Mouse (Mus musculus): Measurements from ENCODE around the gene Golph3l. TPM values are rescaled to one million over a fixed set of nuclear protein-coding genes. Genes with fewer than 3 reads are reported as not detected.

Golph3l gene
- polyA plus RNA-seq, 1 experiment from 2014 or later, result 31.4 TPM

Other genes starting within 250 kb of the Golph3l start
- 52.3 and 61.9 TPM in 2 replicates for gene Setdb1, start 231.7 kb upstream of the Golph3l start, polyA plus RNA-seq (2016; fragmentation: Nextera tagmentation; extraction: Ambion mirVana)
- not detected in 2 replicates for gene 4930558C23Rik, start 186.1 kb upstream of the Golph3l start, polyA plus RNA-seq (2016; fragmentation: Nextera tagmentation; extraction: Ambion mirVana)
- 30.0 and 34.1 TPM in 2 replicates for gene Arnt, start 154.5 kb upstream of the Golph3l start, polyA plus RNA-seq (2016; fragmentation: Nextera tagmentation; extraction: Ambion mirVana)
- 2.4 and 4.5 TPM in 2 replicates for gene Ctsk, start 89.7 kb upstream of the Golph3l start, polyA plus RNA-seq (2016; fragmentation: Nextera tagmentation; extraction: Ambion mirVana)
- gene Ctss, start 62.1 kb upstream of the Golph3l start, polyA plus RNA-seq (2016; fragmentation: Nextera tagmentation; extraction: Ambion mirVana), result 3.2 and 6.8 TPM in 2 replicates
- not detected in 2 replicates for gene Hormad1, start 29.3 kb upstream of the Golph3l start, polyA plus RNA-seq (2016; fragmentation: Nextera tagmentation; extraction: Ambion mirVana)
- 90.1 and 101 TPM in 2 replicates for gene Ensa, start 36.1 kb downstream of the Golph3l start, polyA plus RNA-seq (2016; fragmentation: Nextera tagmentation; extraction: Ambion mirVana)
- gene Mcl1, start 69.9 kb downstream of the Golph3l start, polyA plus RNA-seq (2016; fragmentation: Nextera tagmentation; extraction: Ambion mirVana), result 41.9 and 47.6 TPM in 2 replicates
- gene Adamtsl4, start 99.0 kb downstream of the Golph3l start, polyA plus RNA-seq (2016; fragmentation: Nextera tagmentation; extraction: Ambion mirVana), result 0.78 and 1.4 TPM in 2 replicates
- gene Ecm1, start 150.6 kb downstream of the Golph3l start, polyA plus RNA-seq (2016; fragmentation: Nextera tagmentation; extraction: Ambion mirVana), result 18.1 and 19.5 TPM in 2 replicates
- 54.1 and 64.4 TPM in 2 replicates for gene Tars2, start 171.3 kb downstream of the Golph3l start, polyA plus RNA-seq (2016; fragmentation: Nextera tagmentation; extraction: Ambion mirVana)
- 18.1 and 22.1 TPM in 2 replicates for gene Rprd2, start 229.9 kb downstream of the Golph3l start, polyA plus RNA-seq (2016; fragmentation: Nextera tagmentation; extraction: Ambion mirVana)

All from midbrain, embryonic 10.5 days (tissue).